Mouse (Mus musculus): Measurements from ENCODE around the gene Arid5b.

DNA sequence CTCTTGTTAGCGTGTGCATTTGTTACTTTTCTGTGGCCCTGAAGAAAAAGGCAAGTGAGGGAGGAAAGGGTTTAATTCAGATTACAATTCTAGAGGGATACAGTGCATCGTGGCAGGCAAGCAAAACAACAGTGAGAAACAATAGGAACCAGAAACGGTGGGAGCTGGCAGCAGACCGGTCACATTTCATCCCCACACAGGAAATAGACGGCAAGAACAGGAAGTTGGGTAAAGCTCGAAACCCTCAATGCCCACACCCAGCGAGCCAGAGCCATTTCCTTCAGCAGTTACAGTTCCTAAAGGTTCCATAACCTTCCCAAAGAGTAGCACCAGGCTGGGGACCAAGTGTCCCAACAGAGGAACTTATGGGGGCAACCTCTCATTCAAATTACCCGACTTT, 34.2 kb upstream of the Arid5b start:
- TF ChIP-seq CTCF (IDR thresholded peaks at IDR 0.05; ENCODE audit: low read depth) (no peak), EP300 (IDR thresholded peaks at IDR 0.05; ENCODE audit: low read depth) (no peak)

Measured in heart, postnatal 0 days (tissue).